Mouse (Mus musculus): ENCODE measurements around the gene Fam83c. TPM values are rescaled to one million over a fixed set of nuclear protein-coding genes. Genes with fewer than 3 reads are reported as not detected.

The Fam83c gene
- total RNA-seq, 2 experiments from 2014 or later: not detected

DNA sequence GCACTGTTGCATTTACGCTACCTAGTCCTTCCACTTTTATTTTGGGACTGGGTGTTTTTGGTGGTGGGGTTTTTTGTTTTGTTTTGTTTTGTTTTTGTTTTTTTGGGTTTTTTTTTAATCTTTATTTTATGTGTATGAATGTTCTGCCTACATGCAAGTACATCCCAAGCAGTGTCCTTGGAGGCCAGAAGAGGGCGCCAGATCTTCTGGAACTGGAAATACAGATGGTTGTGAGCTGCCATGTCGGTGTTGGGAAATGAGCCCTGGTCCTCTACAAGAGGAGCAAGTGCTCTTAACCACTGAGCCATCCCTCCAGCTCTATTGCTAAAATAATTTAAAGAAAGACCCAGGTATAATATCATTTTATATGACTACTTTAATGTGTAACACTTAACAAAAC, 31.9 kb downstream of the Fam83c start:
- ATAC-seq (ENCODE audit: poor library complexity, severe bottlenecking): no peak

DNA sequence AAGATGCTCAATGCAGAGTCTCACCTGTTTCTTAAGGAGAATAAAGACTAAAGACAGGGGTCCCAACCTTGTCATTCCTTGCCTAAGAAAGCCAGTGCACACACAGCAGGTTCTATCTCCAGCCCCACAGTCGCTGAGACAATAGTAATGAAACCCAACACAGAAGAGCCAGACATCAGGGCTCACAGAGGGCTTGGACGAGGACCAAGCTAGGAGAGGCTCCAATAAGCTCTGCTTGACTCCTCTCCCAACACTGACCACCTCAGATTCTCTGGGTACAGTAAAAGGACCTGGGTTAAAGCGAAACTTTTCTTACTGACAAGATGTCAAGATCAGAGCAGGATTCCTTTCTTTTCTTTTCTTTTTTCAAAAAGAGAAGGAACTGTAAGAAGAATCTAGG, 36.0 kb downstream of the Fam83c start:
- ATAC-seq (ENCODE audit: poor library complexity, severe bottlenecking): no peak

DNA sequence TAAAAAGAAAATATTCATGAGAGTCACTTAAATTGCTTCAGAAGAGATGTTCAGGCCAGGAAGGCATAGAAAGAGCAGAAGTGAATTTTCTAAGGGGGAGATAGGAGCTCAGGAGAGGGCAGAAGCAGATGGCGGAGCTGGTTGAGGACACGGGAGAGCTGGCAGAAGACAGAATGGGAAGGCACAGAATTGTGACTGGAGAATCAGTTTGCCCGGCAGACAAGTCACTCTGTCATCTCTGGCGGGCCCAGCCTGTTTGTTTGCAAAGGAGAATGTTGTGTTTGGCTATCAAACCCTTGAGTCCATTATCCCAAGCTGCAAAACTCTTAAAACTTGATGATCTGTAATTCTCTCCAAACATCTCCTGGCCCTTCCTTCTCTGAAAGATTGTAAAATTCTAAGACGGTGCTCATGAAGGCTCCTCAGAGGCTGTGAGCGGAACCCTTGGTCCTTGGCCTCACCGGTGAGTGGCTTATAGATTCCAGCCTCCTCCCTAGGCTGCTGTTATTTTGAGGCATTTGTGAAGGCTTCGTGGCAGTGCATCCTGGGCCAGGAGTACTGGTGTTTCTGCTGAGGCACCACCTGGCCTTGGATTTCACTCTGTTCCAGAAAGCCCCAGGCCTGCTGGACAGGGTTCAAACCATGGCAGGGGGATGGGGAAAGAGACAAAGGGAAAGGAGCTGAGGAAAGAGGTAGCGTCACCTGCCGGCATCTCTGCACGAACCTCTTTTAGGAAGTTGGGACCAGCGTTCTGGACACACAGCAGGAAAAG, 39.8 kb downstream of the Fam83c start:
- ATAC-seq (ENCODE audit: poor library complexity, severe bottlenecking): no peak

DNA sequence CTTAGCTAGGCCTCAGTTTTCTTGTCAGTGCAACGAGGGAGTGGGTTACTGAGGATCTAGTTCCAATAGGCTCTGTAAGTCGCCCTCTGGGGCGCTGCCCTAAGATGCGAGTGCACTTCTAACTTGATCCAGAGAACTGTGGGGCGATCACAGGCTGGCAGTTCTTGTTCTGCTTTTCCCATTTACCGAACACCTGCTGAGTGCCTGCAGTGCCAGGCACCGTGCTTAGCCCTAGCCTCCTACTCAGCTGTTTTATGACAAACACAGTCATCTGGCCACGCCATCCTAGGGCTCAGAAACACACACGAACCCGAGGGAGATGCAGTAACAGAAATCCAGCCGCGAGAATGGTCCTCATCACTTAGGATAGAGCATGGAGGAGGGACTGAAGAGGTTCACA, 41.8 kb downstream of the Fam83c start:
- ATAC-seq (ENCODE audit: poor library complexity, severe bottlenecking): no peak

DNA sequence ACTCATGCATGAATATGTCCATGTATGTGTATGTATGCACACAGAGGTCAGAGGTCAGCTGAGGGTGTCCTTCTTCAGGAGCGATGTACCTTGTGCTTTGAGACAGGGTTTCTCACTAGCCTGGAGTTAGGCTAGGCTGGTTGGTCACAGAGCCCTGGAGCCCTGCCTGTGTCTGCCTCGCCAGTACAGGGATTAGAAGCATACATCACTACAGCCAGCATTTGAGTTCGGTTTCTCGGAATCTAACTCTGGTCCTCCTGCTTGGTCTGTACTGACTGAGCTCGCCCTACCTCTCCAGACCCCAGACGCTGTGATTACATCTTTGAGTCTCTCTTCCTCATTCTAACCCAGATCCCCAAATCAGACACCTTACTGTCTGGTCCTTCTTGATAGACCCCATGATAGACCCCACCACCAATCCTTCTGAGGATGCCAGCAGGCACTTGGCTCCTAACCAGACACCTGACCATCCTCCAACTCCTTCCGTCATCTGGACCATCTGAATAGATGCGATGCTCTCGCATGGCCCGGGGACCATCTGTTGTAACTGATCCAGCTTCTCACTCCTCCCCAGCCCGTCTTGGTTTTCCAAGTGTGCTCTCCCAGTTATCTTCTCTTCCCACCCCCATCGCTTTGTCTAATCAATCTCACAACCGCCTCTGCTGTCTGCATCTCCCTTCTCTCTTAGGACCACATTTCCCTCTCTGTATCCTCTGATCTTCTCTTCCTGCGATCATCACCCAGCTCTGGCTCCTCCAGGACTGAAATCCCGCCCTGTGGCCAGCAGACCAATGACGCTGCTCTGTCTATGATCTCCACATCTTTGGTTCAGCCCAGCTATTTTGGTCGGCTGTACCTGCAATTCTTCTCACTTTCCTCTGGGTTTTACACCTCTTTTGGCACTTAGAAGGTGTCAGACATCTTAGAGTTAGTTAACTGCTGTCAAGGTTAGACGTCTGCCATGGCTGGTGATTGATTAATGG, 46.4 kb downstream of the Fam83c start:
- ATAC-seq (ENCODE audit: poor library complexity, severe bottlenecking): no peak

DNA sequence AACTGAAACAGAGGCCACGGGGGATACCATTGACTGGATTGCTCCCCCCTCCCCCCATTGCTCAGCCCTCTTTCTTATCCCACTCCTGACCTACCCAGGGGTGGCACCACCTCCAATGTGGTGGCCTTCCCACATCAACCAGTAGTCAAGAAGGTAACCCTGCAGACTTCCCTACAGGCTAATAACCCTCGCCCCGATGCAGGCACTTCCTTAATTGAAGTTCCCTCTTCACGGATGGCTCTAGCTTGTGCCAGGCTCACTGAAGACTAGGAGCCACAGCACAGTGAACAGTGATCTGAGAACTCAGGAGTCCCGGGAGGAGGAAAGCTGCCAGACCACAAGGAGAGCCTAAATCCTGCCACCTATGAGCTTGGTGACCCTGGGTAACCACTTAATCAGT, 47.7 kb downstream of the Fam83c start:
- peak; percentile 40 for ATAC-seq (ENCODE audit: poor library complexity, severe bottlenecking)

DNA sequence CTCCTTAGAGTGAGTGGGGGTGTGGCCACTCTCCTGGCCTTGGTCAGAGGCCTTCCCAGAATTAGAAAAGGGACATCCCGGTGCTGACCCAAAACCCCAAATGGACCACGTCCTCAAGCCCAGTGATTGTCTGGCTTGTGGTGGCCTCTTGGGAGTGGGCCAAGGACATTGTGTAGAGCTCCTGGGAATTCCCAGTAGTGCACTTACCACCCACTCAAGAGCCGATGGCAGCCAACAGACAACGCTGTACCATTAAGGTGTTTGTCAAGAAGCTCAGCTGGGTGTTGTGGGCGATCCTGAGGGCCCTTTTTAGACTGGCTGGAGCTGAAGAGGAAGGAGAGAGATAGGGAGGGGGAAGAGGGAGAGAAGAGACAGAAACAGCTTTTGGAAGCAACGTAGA, 50.1 kb downstream of the Fam83c start:
- ATAC-seq (ENCODE audit: poor library complexity, severe bottlenecking): no peak

DNA sequence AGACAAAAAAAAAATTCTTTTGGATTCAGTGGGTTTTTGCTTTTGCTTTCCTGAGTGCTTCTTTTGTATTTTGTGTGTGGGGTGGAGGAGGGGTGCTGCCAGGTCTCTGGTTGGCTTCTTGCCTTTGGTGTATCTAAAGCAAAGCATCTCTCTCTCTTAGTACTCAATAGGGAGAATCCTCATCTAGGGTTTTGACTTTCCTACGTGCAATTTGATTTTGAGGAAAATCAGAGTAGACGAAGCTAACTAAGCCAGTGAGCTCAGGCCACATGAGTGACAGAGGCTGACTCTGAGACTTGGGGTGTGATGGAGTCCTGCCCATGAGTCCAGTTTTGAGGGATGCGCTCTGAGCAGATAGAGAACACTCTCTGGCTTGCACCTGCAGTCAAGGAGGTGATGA, 55.1 kb downstream of the Fam83c start:
- no peak for ATAC-seq (ENCODE audit: poor library complexity, severe bottlenecking)

DNA sequence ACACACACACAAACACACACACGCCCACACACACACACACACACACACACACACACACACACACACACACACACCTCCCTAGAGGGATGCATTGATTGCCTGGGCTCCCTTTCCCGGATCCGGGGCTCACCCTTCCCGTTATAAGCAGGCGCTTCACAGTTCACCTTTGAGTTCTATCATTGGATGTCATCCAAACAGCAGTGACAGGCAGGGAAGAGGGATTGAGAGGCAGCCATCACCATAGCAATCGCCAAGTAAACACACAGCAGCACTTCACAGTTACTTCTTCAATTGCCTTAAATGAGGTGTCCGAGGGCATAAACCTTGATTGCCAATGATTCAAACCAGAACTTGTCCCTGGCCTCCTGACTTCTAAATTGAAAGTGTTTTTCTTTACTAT, 55.6 kb downstream of the Fam83c start:
- no peak for ATAC-seq (ENCODE audit: poor library complexity, severe bottlenecking)

DNA sequence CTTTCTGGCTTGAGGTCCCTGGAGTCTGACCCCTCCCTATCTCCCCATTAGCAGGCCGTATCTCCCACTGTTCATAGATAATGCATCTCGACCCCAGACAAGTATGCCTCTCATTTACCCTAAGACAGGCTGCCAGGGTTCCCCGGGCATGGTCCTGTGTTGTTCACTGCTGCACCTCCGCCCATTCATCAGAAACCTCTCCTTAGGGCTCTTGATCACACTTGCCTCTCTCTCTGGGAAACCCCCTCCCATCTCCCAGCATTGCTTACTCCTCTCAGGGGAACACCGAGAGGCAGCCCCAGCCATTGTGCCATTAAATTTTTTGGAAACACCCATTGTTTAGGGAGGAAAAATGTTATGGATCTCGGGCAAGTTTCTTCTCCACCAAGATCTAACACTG, 56.6 kb downstream of the Fam83c start:
- no peak for ATAC-seq (ENCODE audit: poor library complexity, severe bottlenecking)

DNA sequence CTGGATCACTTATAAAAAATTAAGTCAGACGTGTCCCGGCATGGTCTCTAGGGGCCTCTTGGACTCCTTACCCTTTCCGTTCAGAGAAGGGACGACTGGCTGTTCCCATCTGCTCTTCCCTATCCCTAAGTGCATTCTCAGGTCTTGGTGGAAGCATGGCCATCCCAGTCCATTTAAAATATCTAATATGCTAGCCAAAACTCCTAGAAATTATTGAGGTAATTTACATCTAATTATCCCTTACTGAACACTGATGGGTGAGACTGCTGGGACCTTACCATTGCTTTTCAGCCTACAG, 57.0 kb downstream of the Fam83c start:
- ATAC-seq (ENCODE audit: poor library complexity, severe bottlenecking): no peak

Other genes with a start within 250 kb of the Fam83c start
- gene Gss, start 242.0 kb downstream of the Fam83c start, total RNA-seq (2015): 9.6 and 9.7 TPM in 2 replicates
- 13.3 and 17.1 TPM in 2 replicates for gene Gss, start 242.0 kb downstream of the Fam83c start, total RNA-seq (2017)
- gene Myh7b, start 223.6 kb downstream of the Fam83c start, total RNA-seq (2015): not detected in 2 replicates
- not detected in 2 replicates for gene Myh7b, start 223.6 kb downstream of the Fam83c start, total RNA-seq (2017)
- gene Trpc4ap, start 142.5 kb downstream of the Fam83c start, total RNA-seq (2015): 63.0 and 80.0 TPM in 2 replicates
- gene Trpc4ap, start 142.5 kb downstream of the Fam83c start, total RNA-seq (2017): 104 and 106 TPM in 2 replicates
- gene Edem2, start 105.4 kb downstream of the Fam83c start, total RNA-seq (2015): 23.4 and 25.9 TPM in 2 replicates
- gene Edem2, start 105.4 kb downstream of the Fam83c start, total RNA-seq (2017): 34.8 and 34.9 TPM in 2 replicates
- not detected in 2 replicates for gene Gm17581, start 99.0 kb downstream of the Fam83c start, total RNA-seq (2015)
- gene Gm17581, start 99.0 kb downstream of the Fam83c start, total RNA-seq (2017): not detected in 2 replicates
- 0.83 TPM in 1 of 2 replicates, not detected in the other for gene Procr, start 83.7 kb downstream of the Fam83c start, total RNA-seq (2015)
- not detected in 2 replicates for gene Procr, start 83.7 kb downstream of the Fam83c start, total RNA-seq (2017)
- not detected in 2 replicates for gene Mmp24, start 59.5 kb downstream of the Fam83c start, total RNA-seq (2015)
- 0.07 and 0.65 TPM in 2 replicates for gene Mmp24, start 59.5 kb downstream of the Fam83c start, total RNA-seq (2017)
- 14.4 and 17.5 TPM in 2 replicates for gene BC029722, start 15.4 kb downstream of the Fam83c start, total RNA-seq (2015)
- 12.5 and 14.9 TPM in 2 replicates for gene BC029722, start 15.4 kb downstream of the Fam83c start, total RNA-seq (2017)
- 154 and 164 TPM in 2 replicates for gene Eif6, start 7.9 kb downstream of the Fam83c start, total RNA-seq (2015)
- 31.6 and 60.8 TPM in 2 replicates for gene Eif6, start 7.9 kb downstream of the Fam83c start, total RNA-seq (2017)
- 17.4 and 28.7 TPM in 2 replicates for gene Uqcc1, start 95.5 kb upstream of the Fam83c start, total RNA-seq (2015)
- 38.4 and 49.2 TPM in 2 replicates for gene Uqcc1, start 95.5 kb upstream of the Fam83c start, total RNA-seq (2017)
- gene Gm15557, start 105.9 kb upstream of the Fam83c start, total RNA-seq (2015): not detected in 2 replicates
- not detected in 2 replicates for gene Gm15557, start 105.9 kb upstream of the Fam83c start, total RNA-seq (2017)
- gene Gdf5, start 110.5 kb upstream of the Fam83c start, total RNA-seq (2015): not detected in 2 replicates
- gene Gdf5, start 110.5 kb upstream of the Fam83c start, total RNA-seq (2017): not detected in 2 replicates
- gene Cep250, start 121.6 kb upstream of the Fam83c start, total RNA-seq (2015): 8.9 and 14.5 TPM in 2 replicates
- gene Cep250, start 121.6 kb upstream of the Fam83c start, total RNA-seq (2017): 37.9 and 38.1 TPM in 2 replicates
- gene 6430550D23Rik, start 173.1 kb upstream of the Fam83c start, total RNA-seq (2015): 0.20 and 0.57 TPM in 2 replicates
- gene 6430550D23Rik, start 173.1 kb upstream of the Fam83c start, total RNA-seq (2017): 0.11 and 0.81 TPM in 2 replicates
- 175 and 193 TPM in 2 replicates for gene Ergic3, start 173.2 kb upstream of the Fam83c start, total RNA-seq (2015)
- gene Ergic3, start 173.2 kb upstream of the Fam83c start, total RNA-seq (2017): 35.9 and 54.6 TPM in 2 replicates
- not detected in 2 replicates for gene Fer1l4, start 218.1 kb upstream of the Fam83c start, total RNA-seq (2015)
- gene Fer1l4, start 218.1 kb upstream of the Fam83c start, total RNA-seq (2017): not detected in 2 replicates
- gene Spag4, start 230.3 kb upstream of the Fam83c start, total RNA-seq (2015): 0.30 and 0.31 TPM in 2 replicates
- 0.07 and 2.1 TPM in 2 replicates for gene Spag4, start 230.3 kb upstream of the Fam83c start, total RNA-seq (2017)